Mouse (Mus musculus) hematopoietic multipotent progenitor cell, adult 10-12 weeks (in vitro differentiated cells): ENCODE results near the gene Irx1. TPM values are rescaled to one million over a fixed set of nuclear protein-coding genes. Genes with fewer than 3 reads are reported as not detected.

ENCODE experiments used
- polyA plus RNA-seq: library from polyadenylated mRNA; stranded (reverse); fragments of >175 nt; gene quantifications from 2 replicates; pipeline ENCODE4 v1.2.3, GENCODE M21; 2012; ENCODE audit warnings: low replicate concordance

Irx1 gene
- polyA plus RNA-seq: not detected in 2 replicates

DNA sequence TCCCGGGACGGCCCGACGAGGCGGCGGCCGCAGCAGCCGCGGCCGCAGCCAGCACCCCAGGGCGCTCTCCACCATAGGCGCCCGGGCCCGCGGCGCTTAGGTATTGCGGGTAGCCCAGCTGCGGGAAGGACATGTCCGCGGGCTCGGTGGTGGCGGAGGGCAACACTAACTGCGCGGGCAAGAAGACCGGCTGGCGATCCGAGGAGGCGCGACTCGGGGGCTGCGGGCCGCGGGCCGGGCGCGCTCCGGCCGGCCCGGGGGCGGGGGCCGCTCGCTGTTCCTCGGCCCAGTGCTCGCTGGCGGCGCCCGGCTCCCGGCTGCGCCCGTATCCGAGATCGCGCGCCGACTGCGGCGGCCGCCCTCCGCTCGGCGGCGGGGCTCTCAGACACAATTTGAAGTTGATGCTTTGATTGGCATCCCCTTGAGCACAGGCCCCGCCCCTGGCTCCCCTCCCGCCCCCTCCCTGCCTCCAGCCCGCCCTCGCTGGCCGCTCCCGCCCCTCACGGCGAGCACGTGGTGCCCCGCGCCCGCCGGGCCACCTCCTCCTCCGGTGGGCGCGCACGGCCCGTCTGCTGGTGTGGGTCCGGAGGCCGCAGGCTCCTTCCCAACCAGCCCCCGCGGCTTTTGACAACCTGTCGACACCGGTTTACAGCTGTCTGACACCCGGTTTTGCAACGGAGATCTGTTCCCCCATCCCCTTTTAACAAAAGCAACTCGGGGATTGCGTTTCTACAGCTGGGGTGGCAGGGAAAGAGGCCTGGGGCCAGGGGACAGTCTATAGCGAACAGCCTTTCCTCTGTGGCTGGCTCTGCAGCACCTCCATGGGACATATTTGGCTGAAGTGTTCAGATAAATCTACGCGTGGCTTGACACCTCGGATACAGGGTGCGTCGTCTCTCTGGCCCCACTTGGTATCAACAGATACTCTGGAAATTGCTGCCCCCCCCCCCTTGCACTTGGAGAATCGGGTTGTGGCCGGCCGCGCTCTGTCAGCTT, at the start of gene Irx1:
Gene Irx1, minus strand, starts transcription at position 368 of the 996 bp plus-strand sequence.

